Mouse (Mus musculus) hindbrain, embryonic 10.5 days (tissue): Measurements from ENCODE around the gene Ankrd54. TPM values are rescaled to one million over a fixed set of nuclear protein-coding genes. Genes with fewer than 3 reads are reported as not detected.
"Not testable (repeated sequence)": the region's sequence is repeated elsewhere in the genome, so short reads cannot be mapped to it uniquely, and the experiment has no call there.

Experiments used
- DNase-seq: peaks from one replicate; pipeline ENCODE4 v3.0.0-alpha.2; 2017; ENCODE audit warnings: low spot score
- H3K27ac ChIP-seq: fragments of 300-500 bp; sonication (generic); 2 replicates; pipeline ENCODE4 v1.5.1; 2016; ENCODE audit warnings: mild to moderate bottlenecking, moderate library complexity
- H3K27me3 ChIP-seq: fragments of 300-500 bp; sonication (generic); 2 replicates; pipeline ENCODE4 v1.6.1; 2016; ENCODE audit warnings: mild to moderate bottlenecking; ENCODE audit not compliant: poor library complexity, insufficient read depth, severe bottlenecking
- H3K36me3 ChIP-seq: fragments of 300-500 bp; sonication (generic); 2 replicates; pipeline ENCODE4 v1.6.1; 2016; ENCODE audit warnings: mild to moderate bottlenecking, moderate library complexity
- H3K4me1 ChIP-seq: fragments of 300-500 bp; sonication (generic); replicated peaks from 2 replicates; pipeline ENCODE4 v1.6.1; 2016; ENCODE audit warnings: mild to moderate bottlenecking
- H3K4me3 ChIP-seq: fragments of 300-500 bp; sonication (generic); 2 replicates; pipeline ENCODE4 v1.5.1; 2016; ENCODE audit warnings: mild to moderate bottlenecking, moderate library complexity
- H3K9me3 ChIP-seq: fragments of 300-500 bp; sonication (generic); 2 replicates; pipeline ENCODE4 v1.6.1; 2016; ENCODE audit warnings: mild to moderate bottlenecking, moderate library complexity
- WGBS: fragments of 180-500 bp; shearing (Covaris S2); methylation state at CpG from one replicate; pipeline ENCODE4 v1.1.7; 2016; 5-methylcytosine and 5-hydroxymethylcytosine counted together
- polyA plus RNA-seq: library from polyadenylated mRNA; unstranded; fragments of >200 nt; fragmentation: Nextera tagmentation; extraction: Ambion mirVana; gene quantifications from 2 replicates; pipeline ENCODE4 v1.2.1, GENCODE M21; 2016

Ankrd54 gene
- polyA plus RNA-seq, 1 experiment from 2014 or later: 78.2 TPM

GRCm38 (mm10) chr15:79011550-79011949 lies 51.1 kb downstream of the Ankrd54 start:
- H3K4me3 ChIP-seq: no peak overlapping the region
- H3K36me3 ChIP-seq: peaks cover 13% of the 10 kb centered on the region
- WGBS: 45% methylated on average over 10 of the region's 10 CpGs
- H3K4me1 ChIP-seq: peaks cover 49% of the 10 kb centered on the region
- DNase-seq: peak; percentile 53
- H3K27ac ChIP-seq: peak overlapping the region; percentile 77
- no peaks in the 10 kb centered on the region for H3K9me3 ChIP-seq
- H3K27me3 ChIP-seq: no peaks in the 10 kb centered on the region

DNA sequence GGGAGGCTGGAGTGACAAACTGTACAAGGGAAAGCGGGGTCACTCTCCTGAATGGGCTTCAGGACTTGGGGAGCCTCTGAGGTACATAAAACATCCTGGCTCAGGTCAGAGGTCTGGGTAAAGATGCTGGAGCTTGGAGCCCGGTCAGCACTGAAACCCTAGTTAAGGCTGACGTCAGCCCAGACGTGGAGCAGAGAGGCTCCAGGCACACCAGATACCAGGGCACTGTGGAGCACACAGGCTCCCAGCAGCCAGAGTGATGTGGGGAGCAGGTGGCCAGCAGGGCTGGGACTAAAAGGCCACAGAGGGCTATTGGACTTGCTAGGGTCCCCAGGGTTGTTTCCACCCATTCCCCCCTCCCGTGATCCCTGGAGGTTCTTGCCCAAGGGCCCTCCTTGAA lies 53.0 kb downstream of the Ankrd54 start:
- Histone ChIP-seq H3K27ac (peak overlapping the region; percentile 70), H3K4me3 (no peak overlapping the region), H3K9me3 (no peaks in the 10 kb centered on the region), H3K4me1 (peaks cover 49% of the 10 kb centered on the region), H3K36me3 (peaks cover 31% of the 10 kb centered on the region), H3K27me3 (no peaks in the 10 kb centered on the region)
- DNase-seq: peak; percentile 15
- 74% methylated on average over 5 of the region's 5 CpGs for WGBS

DNA sequence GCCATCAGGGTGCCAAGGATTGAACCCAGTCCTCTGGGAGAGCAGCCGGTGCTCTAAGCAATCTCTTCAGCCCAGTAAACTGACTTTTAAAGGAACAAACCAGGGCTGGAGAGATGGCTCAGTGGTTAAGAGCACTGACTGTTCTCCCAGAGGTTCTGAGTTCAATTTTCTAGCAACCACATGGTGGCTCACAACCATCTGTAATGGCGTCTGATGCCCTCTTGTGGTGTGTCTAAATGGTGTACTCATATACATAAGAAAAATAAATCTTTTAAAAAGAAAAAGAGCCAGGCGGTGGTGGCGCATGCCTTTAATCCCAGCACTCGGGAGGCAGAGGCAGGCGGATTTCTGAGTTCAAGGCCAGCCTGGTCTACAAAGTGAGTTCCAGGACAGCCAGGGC lies 54.9 kb downstream of the Ankrd54 start:
- Histone ChIP-seq H3K4me1 (peaks cover 32% of the 10 kb centered on the region), H3K36me3 (peaks cover 50% of the 10 kb centered on the region)
- not testable (repeated sequence) for H3K27me3 ChIP-seq, H3K27ac ChIP-seq, DNase-seq, H3K9me3 ChIP-seq, H3K4me3 ChIP-seq
- 89% methylated on average over 6 of the region's 6 CpGs for WGBS

DNA sequence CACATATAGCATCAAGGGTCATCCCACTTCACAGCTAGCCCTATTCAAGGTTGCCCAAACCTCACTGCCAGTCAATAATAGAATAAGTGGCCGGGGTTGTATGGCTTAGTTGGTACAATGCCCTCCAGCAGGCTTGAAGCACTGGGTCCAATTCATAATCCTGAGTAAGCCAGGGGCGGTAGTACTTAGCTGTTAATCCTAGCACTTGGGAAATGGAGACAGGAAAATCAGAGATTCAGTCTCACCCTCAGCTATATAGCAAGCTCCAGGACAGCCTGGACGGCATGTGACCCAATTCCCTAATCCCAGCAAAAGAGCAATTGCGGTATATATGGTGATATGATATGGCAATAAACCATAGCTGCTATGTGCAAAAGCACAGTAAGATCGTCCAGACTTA lies 55.6 kb downstream of the Ankrd54 start:
- H3K27me3 ChIP-seq: no peaks in the 10 kb centered on the region
- H3K4me1 ChIP-seq: peaks cover 25% of the 10 kb centered on the region
- no peak for DNase-seq
- 94% methylated on average over 5 of the region's 5 CpGs for WGBS
- H3K4me3 ChIP-seq: no peak overlapping the region
- peaks cover 58% of the 10 kb centered on the region for H3K36me3 ChIP-seq
- H3K9me3 ChIP-seq: no peaks in the 10 kb centered on the region
- H3K27ac ChIP-seq: no peak overlapping the region

GRCm38 (mm10) chr15:79006638-79007037 lies 56.1 kb downstream of the Ankrd54 start:
- no peak for DNase-seq
- H3K27ac ChIP-seq: no peak overlapping the region
- no peaks in the 10 kb centered on the region for H3K27me3 ChIP-seq
- 76% methylated on average over 3 of the region's 3 CpGs for WGBS
- peaks cover 20% of the 10 kb centered on the region for H3K4me1 ChIP-seq
- H3K4me3 ChIP-seq: no peak overlapping the region
- no peaks in the 10 kb centered on the region for H3K9me3 ChIP-seq
- H3K36me3 ChIP-seq: peaks cover 62% of the 10 kb centered on the region

DNA sequence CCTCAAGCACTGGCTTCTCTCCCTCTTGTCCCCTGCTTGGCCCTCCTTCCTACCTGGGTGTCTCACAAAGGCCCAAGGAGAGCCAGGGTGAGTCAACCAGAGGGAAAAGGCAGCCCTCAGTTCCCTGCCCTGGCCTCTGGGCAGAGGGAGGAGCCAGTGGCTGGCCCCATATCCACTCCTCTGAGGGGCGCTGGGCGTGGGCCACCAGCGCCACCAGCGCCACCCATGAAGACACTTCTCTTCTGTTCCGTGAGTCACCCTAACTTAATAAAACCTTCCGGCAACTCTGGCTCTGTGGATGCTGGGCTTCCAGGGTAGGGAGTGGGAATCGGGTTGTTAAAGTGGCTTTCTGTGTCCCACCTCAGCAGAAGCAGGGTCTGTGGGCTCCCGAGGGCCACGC lies 57.1 kb downstream of the Ankrd54 start:
- Histone ChIP-seq H3K27ac (no peak overlapping the region), H3K36me3 (peaks cover 72% of the 10 kb centered on the region), H3K9me3 (no peaks in the 10 kb centered on the region), H3K4me3 (no peak overlapping the region), H3K4me1 (peaks cover 14% of the 10 kb centered on the region), H3K27me3 (no peaks in the 10 kb centered on the region)
- DNase-seq: no peak
- WGBS: 89% methylated on average over 9 of the region's 9 CpGs

Other genes with a start within 250 kb of the Ankrd54 start
- gene Cdc42ep1, start 220.3 kb downstream of the Ankrd54 start, polyA plus RNA-seq: 19.2 and 19.4 TPM in 2 replicates
- not detected in 2 replicates for gene Lgals2, start 207.4 kb downstream of the Ankrd54 start, polyA plus RNA-seq
- gene Gga1, start 185.7 kb downstream of the Ankrd54 start, polyA plus RNA-seq: 51.1 and 60.7 TPM in 2 replicates
- 0.29 and 0.38 TPM in 2 replicates for gene Gm49510, start 163.2 kb downstream of the Ankrd54 start, polyA plus RNA-seq
- gene Sh3bp1, start 163.1 kb downstream of the Ankrd54 start, polyA plus RNA-seq: 23.8 and 24.7 TPM in 2 replicates
- 29.5 and 33.9 TPM in 2 replicates for gene Pdxp, start 149.0 kb downstream of the Ankrd54 start, polyA plus RNA-seq
- 305 and 403 TPM in 2 replicates for gene Lgals1, start 136.2 kb downstream of the Ankrd54 start, polyA plus RNA-seq
- gene Nol12, start 128.0 kb downstream of the Ankrd54 start, polyA plus RNA-seq: 64.1 and 68.0 TPM in 2 replicates
- 45.8 and 48.0 TPM in 2 replicates for gene Triobp, start 115.2 kb downstream of the Ankrd54 start, polyA plus RNA-seq
- gene H1f0, start 34.4 kb downstream of the Ankrd54 start, polyA plus RNA-seq: 447 and 561 TPM in 2 replicates
- not detected in 2 replicates for gene Galr3, start 21.0 kb downstream of the Ankrd54 start, polyA plus RNA-seq
- gene Eif3l, start 12.3 kb upstream of the Ankrd54 start, polyA plus RNA-seq: 238 and 262 TPM in 2 replicates
- 7.0 and 8.8 TPM in 2 replicates for gene Micall1, start 46.0 kb upstream of the Ankrd54 start, polyA plus RNA-seq
- 383 and 404 TPM in 2 replicates for gene Polr2f, start 78.1 kb upstream of the Ankrd54 start, polyA plus RNA-seq
- 9.8 and 16.1 TPM in 2 replicates for gene 1700088E04Rik, start 78.4 kb upstream of the Ankrd54 start, polyA plus RNA-seq
- 9.2 and 28.1 TPM in 2 replicates for gene Sox10, start 102.3 kb upstream of the Ankrd54 start, polyA plus RNA-seq
- gene Pick1, start 166.3 kb upstream of the Ankrd54 start, polyA plus RNA-seq: 45.0 and 47.8 TPM in 2 replicates
- 0.14 and 0.21 TPM in 2 replicates for gene Gm49486, start 166.5 kb upstream of the Ankrd54 start, polyA plus RNA-seq
- gene Slc16a8, start 191.9 kb upstream of the Ankrd54 start, polyA plus RNA-seq: 0.14 and 0.26 TPM in 2 replicates
- 1.7 and 2.0 TPM in 2 replicates for gene Baiap2l2, start 222.6 kb upstream of the Ankrd54 start, polyA plus RNA-seq